Comparison of ENCODE assay signal across 8 mouse cellular contexts in the genomic region with DNA sequence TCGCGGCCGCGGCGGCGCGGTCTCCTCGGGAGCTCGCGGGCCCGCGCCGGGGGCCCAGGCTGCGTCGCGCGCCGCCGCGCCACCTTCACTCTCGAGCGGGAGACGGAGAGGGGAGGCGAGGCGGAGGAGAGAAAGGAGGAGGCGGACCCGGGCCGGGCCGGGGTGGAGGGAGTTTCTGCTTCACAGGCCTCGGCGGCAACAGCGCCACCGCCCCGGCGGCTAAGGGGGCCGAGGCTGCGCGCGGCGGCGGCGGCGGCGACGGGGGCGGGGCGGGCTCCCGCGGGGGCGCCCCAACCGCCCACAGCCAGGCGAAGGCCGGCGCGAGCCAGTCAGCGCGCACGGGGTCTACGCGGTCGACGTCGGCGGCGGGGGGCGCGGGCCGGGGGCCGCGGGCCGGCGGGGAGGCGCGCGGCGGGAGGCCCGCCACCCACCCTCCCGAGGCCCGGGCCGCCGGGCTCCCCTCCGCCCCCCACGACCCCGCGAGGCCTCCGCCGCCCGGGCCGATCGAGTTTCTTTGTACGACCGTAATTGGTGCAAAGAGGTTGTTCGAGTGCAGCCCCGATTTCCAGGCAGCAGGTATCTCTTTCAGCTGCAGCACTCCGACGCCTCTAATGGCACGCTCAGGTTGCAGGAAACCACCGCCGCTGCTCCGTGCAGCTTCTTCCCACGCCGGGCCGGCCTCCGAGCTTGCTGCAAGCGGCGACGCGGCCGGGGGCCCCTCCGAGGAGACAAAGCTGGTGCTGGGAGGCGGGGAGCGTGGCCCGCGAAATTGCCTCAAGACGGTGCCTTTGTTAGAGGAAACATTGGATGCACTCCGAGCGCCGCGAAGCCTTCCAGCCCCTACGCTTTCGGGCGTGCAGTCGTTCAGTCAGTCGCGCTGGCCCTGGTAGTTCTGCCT. TPM values are rescaled to one million over a fixed set of nuclear protein-coding genes. Genes with fewer than 3 reads are reported as not detected.
A peak's percentile ranks its signal among the peaks of the same experiment; 100 is the strongest.
DNase-seq lines count a peak whose midpoint lies in the region; ATAC-seq and TF ChIP-seq lines count a peak whose summit lies in the region.

No protein-coding gene starts in this region.

- no peaks in the 10 kb centered on the region for H3K36me3 ChIP-seq in hindbrain, embryonic 16.5 days (ENCODE audit: control insufficient read depth, insufficient read depth, low read length)
- H3K36me3 ChIP-seq in macrophage (ENCODE audit: inconsistent target), result no peaks in the 10 kb centered on the region

- H3K4me1 ChIP-seq in hindbrain, embryonic 16.5 days (ENCODE audit: control insufficient read depth, insufficient read depth, low read depth, low read length), result peaks cover 14% of the 10 kb centered on the region

- H3K9ac ChIP-seq in hindbrain, embryonic 16.5 days (ENCODE audit: low read depth, low read length), result peak overlapping the region; percentile 99

- H3K4me2 ChIP-seq in hindbrain, embryonic 16.5 days (ENCODE audit: low read length), result peak overlapping the region; percentile 76

- H3K4me3 ChIP-seq in hindbrain, embryonic 16.5 days (ENCODE audit: low read length), result peak overlapping the region; percentile 70
- peak overlapping the region; percentile 58 for H3K4me3 ChIP-seq in left cerebral cortex, adult 2 months
- H3K4me3 ChIP-seq in macrophage (ENCODE audit: inconsistent target), result peak overlapping the region; percentile 20

- peak overlapping the region; percentile 100 for H3K27ac ChIP-seq in hindbrain, embryonic 16.5 days (ENCODE audit: low read depth, low read length)
- peak overlapping the region; percentile 88 for H3K27ac ChIP-seq in left cerebral cortex, adult 2 months
- no peak overlapping the region for H3K27ac ChIP-seq in macrophage

- no peaks in the 10 kb centered on the region for H3K9me3 ChIP-seq in hindbrain, embryonic 16.5 days (ENCODE audit: control insufficient read depth, low read length)

- no peak; the same call in 1 of the 2 replicates for TF ChIP-seq CTCF in left cerebral cortex, adult 2 months (IDR thresholded peaks at IDR 0.05)

- DNase-seq in T-cell, adult 2 months (ENCODE audit: low spot score), result peak; percentile 82
- DNase-seq in cerebellum, postnatal 4 days (ENCODE audit: low spot score in 2 of 2), result peak; percentile 68 to 84
- peak; percentile 85 for DNase-seq in gastrocnemius, adult 18-20 months (ENCODE audit: low spot score)
- peak; percentile 74 to 88 for DNase-seq in left cerebral cortex, adult 2 months (ENCODE audit: extremely low spot score in 1 of 2, low spot score in 2 of 2)
- DNase-seq in right cerebral cortex, adult 2 months (ENCODE audit: low spot score in 2 of 2), result peak; percentile 72 to 78
- peak; percentile 50 for DNase-seq in urinary bladder, postnatal 10 days (ENCODE audit: low spot score)

- peak; percentile 94 for ATAC-seq in hindbrain, embryonic 16.5 days

- WGBS in hindbrain, embryonic 16.5 days, result under 1% methylated on average over 88 of the region's 125 CpGs
- 3% methylated on average over 54 of the region's 125 CpGs for WGBS in macrophage (ENCODE audit: missing documents)

- intact Hi-C loops in left cerebral cortex, adult 2 months (cut with DNase I), result loop anchor here (2.0 to 10.0 kb wide), 2 partner anchors 114 to 188 kb away; a partner anchor contains a TSS

- no peaks in the 10 kb centered on the region for H3K27me3 ChIP-seq in hindbrain, embryonic 16.5 days (replicated peaks; ENCODE audit: control insufficient read depth, insufficient read depth, low read length)

- H3K79me2 ChIP-seq in macrophage (ENCODE audit: inconsistent target), result peaks cover 42% of the 10 kb centered on the region

RNA-seq across cellular contexts. Expression of a gene that starts 0.9 kb away (rescaled TPM):
- total RNA-seq in gastrocnemius, adult 18-20 months (2021), result 10 to 100 TPM; 33.6 to 46.4 TPM
- polyA plus RNA-seq in hindbrain, embryonic 16.5 days (2015; fragmentation: Nextera tagmentation; extraction: Ambion mirVana), result 5.4 and 5.6 TPM in 2 replicates
- total RNA-seq in left cerebral cortex, adult 2 months (2021), result 10 to 100 TPM; 37.5 to 39.2 TPM
- 100 to 1,000 TPM; 178 to 815 (median 271) TPM for total RNA-seq in macrophage (2018; cell fraction: chromatin; rRNA removed)
- 100 to 1,000 TPM in 19 of 26 experiments, 10 to 100 TPM in 7; 87.0 to 232 (median 134) TPM for total RNA-seq in macrophage (2018; cell fraction: cytosol; rRNA removed)
- total RNA-seq in macrophage (2018; cell fraction: nucleus; rRNA removed), result 100 to 1,000 TPM; 136 to 569 (median 225) TPM
- polyA plus RNA-seq in macrophage (2018), result 72.4 to 82.3 TPM (median 80.6 TPM) in 3 replicates

Comparison
In these comparisons a context has a peak if more than half of its experiments do, and no peak if none do; other contexts are left out.
1. H3K4me3 ChIP-seq: peak in every context shown above with its lines; median percentile 70 in hindbrain, embryonic 16.5 days; 58 in left cerebral cortex, adult 2 months; 20 in macrophage.